Mouse (Mus musculus) hindlimb bud, embryonic 11.5 days (tissue): Measurements from ENCODE around the gene Ebpl.

Source experiments
- DNase-seq: peaks from one replicate; pipeline ENCODE4 v3.0.0-alpha.2; 2012; ENCODE audit warnings: low read depth, low spot score; ENCODE audit errors: extremely low spot score

The Ebpl gene

DNA sequence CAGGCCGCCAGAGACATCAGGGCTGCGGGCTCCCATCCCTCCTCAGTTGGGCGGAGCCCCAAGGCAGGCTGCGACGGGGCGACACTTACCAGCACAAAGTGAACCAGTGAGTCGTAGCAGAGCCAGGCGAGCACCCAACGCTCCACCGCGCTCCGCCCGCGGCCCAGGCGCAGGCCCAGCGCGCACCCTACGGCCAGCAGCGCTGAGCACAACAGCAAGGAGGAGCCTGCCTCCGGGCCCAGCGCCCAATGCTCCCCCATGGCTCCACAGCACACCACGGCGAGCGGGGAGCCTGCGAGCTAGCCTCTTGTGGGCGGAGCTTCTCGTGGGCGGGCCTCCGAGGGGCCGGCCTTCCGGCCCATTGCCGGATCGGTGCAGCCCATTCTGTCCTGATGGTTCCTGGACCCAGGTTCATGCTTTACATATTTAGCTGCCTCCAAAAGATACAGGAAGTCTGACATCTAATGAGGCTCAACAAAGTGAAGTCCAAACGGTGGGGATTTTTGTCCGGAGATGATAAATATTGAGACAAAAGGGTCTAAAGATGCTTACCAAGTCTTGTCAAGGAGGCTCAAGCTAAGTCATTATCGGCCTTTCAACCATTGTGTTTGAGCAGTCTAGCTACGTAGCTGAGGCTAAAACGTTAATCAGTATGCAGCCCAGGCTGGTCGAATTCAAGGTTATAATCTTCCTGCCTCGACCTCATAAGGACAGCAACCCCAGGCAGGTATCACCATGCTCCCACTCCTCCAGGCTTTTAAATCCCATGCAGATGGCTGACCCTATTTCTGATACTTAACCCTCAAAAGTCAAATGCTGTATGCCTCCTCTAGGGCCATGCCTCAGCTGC is at the start of gene Ebpl:
Gene Ebpl, minus strand, starts transcription at position 309 of the 850 bp plus-strand sequence.
- DNase-seq, result peak; percentile 54

DNA sequence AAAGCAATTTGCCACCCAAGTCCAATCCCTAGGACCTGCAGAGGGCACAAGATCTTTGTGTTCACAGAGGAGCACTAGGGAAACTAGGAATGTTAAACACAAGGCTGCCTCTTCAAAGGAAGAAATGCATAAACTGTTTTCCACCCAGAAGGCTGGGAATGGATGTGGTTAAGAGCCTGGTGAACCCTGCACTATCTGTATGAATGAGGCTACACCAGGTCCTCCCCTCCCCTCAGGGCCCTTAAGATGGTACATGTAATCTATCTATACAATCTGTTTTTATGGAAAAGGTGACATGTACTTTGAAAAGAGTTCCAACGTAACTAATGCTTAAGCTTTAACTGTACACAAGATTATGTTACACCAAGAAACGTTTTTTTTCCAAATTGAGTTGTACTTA is 49.8 kb upstream of the Ebpl start:
- no peak for DNase-seq

DNA sequence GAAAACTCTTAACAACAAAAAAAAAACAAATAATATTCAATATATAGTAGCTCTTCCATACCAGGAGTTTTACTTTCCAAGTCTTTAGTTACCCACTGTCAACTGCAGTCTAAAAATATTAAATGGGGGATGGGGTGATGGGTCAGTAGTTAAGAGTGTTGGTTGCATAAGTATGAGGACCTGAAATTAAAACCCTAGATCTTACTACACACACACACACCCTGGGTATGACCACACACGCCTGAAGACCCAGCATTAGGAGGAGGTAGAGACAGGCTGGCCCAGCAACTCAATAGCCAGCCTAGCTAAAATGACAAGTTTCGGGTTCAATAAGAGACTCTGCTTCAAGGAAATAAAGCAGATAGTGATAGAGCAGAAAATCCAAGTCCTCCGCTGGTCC is 46.8 kb upstream of the Ebpl start:
- DNase-seq, result no peak

DNA sequence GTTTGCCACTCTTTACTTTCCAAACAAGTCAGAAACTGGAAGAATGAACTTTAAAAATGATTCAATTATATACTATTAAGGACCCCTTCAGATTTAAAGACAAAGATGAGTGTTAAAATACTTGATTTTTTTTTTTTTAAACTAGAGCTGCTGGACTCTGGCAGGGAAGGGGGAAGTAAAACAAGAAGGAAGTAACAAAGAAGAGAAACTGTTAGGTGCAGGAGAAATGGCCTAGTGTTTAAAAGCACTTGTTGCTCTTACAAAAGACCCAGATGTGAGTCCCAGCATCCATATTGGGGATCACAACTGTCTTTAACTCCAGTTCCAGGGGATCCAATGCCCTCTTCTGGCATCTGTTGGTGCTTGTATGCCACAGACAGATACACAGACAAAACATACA is 45.5 kb upstream of the Ebpl start:
- no peak for DNase-seq

DNA sequence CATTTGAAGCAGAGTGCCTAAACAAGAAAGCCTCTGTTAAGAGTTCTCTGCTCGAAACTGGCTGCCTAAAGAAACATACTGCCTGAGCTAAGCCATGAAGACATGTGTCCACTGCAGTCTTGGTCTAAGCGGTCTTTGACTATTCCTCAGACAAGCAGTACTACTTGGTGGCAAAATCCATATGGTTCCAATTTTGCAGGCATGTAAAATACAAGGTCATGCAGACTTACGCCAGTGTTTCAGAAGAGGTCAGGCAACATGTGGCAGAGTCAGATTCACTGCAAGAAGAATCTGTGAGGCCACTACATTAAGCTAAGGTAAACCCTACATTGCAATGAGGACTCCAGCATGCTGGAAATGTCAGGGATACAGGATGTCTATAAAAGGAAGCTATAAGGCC is 44.7 kb upstream of the Ebpl start:
- peak; percentile 54 for DNase-seq

DNA sequence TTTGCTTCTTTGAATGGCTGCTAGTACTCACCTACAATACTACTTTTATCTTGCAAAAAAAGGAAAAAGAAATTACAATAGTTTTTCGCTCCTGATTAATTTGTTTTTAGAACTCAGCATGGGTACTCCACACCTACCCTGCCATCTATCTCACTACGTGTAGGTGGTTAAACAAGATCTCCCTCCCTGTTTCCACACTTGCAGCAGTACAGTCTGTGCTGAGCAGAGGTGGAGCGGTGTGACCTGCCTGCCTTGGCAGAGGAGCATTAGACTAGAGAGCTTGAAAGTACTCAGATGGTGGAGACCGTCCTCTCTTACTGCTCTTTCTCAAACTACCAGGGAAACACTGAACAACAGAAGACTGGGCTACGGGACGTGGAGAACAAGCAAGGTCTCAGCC is 34.5 kb upstream of the Ebpl start:
- DNase-seq, result no peak

DNA sequence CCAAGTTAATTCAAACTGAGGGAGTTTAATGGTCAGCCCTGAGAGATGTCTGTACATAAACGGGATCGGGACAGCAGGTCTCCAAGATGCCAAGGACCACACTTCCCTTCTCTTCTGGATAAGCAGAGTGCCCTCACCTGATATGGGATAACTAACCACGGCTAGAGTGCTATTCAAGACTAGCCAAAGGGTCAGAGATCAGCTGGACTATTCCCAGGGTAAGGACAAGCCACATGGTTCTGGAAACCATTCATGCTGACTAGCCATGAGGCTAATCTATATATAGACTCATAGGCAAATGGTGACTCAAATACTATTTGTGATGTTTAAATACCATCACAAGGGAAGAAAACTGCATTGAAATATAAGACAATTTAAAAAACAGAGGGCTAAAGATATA is 30.3 kb upstream of the Ebpl start:
- DNase-seq, result no peak

DNA sequence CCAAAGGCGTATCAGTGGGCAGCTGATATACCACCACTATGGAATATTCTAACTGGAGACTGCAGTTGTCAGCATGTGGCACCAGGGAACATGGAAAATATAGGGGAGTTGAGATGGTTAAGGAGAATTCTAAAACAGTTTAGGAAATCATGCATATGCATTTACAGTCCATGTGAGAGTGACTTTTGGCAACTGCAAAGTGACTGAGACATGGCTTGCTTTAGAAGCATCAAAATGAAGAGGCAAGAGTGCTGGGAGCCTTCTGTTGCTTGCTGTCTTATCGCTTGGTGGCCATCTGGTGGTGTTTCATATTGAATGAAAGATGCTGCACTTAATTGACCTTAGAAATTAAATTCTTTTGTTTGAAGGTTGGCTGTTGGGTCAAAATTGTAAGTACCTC is 7.1 kb upstream of the Ebpl start:
- no peak for DNase-seq

DNA sequence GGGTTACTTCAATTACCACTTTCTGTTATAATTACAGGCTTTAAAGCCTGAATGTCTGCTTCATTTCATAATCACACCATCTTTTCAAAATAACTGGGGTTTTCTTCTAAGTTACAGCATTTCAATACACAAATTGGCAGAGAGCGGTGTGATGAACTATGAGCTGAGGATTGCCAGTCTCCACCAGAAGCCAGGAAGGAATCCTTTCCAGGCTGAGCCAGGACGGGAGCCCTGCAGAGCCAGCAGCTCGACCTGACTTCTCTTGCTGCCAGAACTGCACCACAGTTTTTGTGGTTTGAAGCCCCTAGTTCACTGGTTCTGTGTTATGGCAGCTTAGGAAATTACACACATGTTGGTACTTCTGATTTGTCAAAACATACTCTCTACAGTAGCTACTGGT is 4.4 kb upstream of the Ebpl start:
- no peak for DNase-seq

DNA sequence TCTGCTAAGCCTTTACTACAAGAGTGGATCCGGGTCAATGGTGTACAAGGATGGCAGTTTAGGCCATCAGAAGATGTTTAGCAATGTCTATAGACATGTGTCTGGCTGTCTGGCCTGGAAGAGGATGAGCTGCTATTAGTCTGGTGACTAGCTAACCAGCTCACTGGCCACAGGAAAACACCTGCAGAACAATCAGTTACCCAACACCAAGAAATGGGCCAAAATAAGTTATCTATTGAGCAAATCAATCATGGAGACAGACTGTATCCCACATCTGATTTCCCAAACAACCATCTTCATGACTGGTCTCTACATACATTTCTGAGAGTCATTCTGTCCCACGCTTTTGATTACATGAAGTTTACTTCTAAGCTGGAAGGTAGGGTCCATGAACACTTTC is 3.5 kb upstream of the Ebpl start:
- DNase-seq, result no peak

DNA sequence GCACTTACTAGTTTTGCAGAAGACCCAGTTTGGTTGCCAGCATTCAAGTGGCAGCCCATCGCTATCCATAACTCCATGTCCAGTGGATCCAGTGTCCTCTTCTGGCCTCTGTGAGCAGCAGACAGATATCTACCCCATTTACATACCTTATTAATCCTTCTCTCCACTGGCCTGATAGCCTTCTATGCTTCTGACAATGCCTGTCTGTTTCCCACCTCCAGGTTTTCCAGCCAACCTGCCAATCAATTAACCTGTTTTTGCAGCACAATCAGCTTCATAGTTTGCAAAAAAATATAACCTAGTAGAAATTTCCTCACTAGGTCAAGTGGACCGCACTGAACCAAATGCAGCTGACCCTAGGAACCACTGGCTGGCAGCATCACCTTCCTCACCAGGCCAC is 2.0 kb upstream of the Ebpl start:
- DNase-seq, result no peak

DNA sequence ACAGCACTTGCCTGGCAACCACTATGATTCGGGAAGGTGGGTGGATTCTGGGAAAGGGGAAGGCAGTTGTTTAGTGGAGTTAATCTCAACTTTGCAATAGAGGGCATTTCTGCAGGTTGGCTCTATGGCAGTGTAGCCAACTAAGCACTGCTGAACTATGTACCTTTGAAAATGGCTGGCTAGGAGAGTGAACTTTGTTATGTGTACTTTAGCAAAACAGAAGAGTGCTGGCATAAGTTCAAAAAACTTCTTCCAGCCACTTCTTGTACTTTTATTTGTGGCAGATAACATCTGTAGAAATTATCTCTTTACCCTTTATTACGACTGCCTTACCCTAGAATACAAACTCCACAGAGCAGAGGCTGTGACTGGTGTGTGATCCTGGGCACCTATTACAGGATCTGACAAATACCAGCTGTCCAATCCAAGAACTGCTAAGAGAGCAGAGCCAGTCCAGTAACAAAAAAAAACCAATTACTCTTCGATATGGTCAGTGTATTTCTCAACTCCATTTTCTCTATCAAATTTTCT is 807 bp upstream of the Ebpl start:
- DNase-seq, result no peak

DNA sequence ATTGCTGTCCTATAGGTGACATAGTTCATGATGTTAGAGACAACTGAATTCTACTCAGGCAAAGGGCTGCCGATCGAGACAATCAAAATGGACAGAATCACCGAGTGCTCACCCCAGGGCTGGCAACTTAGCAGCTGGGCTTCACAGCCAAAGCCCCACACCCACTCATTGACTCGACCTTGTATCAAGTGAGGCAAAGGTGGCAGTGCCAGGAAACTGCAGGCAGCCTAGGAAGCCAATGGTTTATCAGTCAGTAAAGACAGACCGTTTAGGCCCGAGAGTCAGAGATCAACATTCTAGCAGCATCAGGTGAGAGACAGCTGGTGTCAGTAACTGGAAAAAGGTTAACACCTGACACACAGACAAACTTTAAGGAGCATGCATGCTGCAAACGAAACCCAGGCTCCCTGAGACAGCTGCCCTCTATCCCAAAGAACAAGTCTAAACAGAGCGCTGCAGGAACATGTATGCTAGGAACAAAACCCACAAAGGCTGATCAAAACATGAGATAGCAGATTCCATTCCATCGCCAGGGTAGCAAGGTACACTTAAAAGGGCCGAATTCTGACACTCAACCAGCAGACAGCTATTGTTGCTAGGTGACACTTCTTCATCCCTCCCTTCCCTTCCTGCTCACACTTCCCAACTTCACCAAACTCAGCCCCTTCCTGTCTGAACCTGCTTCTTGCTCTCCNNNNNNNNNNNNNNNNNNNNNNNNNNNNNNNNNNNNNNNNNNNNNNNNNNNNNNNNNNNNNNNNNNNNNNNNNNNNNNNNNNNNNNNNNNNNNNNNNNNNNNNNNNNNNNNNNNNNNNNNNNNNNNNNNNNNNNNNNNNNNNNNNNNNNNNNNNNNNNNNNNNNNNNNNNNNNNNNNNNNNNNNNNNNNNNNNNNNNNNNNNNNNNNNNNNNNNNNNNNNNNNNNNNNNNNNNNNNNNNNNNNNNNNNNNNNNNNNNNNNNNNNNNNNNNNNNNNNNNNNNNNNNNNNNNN is 5.7 kb downstream of the Ebpl start:
- no peak for DNase-seq

DNA sequence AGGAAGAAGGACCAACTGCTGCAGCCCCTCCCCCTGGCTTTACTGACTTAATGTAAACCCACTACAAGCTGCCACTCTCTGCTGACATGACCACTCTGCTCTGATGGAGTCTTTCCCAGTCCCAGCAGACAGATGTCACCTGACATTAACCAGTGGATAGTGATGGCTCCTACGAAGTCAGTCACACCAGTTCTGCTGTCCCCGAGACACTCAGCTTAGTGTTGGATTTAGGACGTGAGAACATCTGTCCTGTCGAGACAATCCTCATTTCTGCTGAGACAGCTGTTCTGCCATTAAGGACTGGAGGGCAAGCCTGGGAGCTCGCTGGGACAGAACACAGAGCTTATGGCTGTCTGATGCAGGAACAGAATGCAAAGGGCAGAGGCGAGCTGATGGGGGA is 9.4 kb downstream of the Ebpl start:
- DNase-seq, result no peak

DNA sequence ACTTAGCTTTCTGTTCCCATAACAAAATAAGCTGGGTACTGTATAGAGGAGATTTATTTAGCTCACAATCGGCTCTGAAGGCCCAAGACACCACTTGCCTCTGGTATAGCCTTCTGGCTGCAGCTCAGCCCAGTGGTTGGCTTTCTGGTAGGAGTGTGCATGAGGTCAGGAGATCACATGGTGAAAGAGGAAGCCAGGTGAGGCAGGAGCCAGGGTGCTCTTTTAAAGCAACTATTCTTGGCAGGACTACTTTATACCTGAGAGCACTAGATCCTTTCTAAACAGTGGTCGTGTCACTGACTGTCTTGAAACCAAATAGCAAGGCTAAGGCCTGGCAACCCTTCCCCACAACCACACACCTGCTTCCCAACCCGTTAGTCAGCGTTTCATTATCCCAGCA is 10.4 kb downstream of the Ebpl start:
- no peak for DNase-seq

DNA sequence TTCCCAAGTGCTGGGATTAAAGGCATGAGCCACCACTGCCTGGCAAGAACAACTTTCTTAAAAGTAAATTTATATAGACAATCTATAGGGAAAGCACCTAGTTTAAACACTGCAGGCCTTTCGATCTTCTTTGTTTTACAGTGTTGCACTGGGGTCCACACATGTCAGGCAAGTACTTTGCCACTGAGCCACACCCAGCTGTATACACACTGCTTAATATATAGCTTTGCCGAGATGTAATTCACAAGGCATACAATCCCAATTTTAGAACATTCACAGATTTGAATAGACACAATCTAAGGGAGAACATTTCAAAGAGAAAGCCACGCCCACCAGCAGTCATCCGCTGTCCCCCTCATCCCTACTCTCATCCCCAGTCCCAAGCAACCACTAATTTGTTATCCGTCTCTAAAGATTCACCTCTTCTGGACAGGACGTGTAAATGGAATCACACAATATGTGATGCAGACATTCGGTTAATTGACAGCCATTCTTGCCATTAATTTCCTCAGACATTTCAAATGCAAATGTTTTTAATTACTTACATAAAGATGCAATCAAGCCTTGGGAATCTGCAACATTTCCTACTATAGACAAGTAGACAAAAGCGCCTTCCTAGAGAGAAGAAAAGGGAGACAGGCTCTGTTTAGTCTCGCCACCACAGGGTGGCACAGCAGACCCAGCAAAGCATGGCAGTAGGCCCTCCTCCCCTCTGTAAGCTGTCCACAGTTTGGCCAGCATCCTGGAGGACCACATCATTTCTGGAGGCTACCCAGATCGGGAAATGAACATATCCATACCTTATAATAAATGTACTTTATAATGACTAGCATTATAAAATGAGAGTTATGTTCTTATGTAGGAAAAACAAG is 13.2 kb downstream of the Ebpl start:
- no peak for DNase-seq

DNA sequence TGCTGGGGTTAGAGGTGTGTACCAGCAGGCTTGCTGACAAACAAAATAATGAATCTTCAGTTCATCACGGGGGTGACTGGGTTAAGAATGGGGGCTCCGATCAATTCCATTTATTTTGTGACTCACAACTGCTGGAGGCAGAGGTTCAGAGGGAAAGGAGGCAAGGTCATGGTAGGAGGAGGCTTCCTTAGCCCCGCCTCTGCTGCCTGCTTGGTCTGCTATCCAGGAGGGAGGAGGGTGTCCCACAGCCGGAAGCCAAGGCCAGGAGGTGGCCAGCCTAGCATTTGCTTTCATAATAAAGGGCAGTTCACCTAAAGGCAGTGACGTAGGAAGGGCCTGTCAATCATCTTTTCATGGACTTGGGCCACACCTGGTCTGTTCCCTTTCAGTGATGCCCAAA is 15.6 kb downstream of the Ebpl start:
- no peak for DNase-seq

DNA sequence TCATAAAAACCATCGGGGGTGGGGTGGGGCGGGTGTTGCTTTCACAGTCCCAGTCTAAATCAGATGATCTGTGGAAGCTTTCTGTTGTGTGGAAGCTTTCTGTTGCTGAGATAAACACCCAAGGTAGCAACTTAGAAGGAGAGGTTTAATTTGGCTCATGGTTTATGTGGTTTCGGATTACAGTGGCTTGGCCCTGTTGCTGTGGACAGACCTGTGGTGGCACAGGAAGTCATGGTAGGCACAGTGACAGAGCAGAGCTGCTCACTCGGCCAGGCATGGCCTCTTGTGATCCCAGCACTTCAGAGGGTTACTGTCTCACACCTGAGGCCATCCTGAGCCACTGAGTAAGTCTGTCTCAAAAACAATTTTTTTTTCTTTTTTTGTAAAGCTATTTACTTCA is 20.9 kb downstream of the Ebpl start:
- DNase-seq, result no peak

DNA sequence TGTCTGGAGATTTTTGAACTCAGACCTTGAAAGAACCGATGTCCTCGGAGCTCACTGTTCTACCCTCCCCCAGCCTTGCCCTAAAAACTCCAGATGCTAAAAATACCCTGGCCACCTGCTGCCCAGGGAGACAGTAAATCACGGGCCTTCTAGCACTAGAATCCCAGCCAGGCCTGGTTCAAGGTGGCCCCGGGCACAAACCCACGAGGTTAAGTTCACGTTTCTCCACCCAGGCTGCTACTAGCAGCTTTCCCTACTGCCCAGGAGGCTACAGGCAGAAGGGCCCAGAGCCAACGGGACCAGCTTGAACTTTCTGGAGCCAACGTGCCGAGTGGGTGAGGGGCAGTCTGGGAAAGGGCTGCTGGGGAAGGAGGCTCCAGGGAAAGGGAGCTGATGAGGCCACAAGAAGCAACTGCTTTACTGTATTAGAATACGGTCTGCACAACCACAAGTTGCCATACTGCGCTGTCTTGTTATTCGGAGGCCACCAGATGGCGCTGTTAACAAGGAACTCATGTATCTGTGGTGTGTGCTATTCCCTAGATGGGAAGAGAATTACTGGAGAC is 29.2 kb downstream of the Ebpl start:
- peak; percentile 60 for DNase-seq

DNA sequence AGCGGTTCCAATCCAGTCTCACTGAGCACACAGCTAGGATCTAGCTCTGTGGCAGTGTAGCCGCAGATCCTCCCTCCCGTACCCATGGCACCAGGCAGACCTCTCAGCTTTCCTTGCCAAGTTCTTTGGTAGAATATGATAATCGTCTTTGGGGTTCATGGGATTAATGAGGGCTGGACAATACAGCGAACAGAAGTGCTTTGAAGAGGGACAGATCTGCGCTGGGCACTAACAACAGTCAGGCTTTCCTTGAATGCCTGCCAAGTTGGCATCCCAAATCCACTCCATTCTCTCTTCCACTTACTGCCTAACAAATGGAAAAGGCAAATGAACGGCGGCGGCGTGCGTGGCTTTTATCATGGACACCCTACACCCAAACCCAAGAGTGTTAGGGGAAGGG is 29.6 kb downstream of the Ebpl start:
- DNase-seq, result no peak
